Mouse (Mus musculus): ENCODE results near the gene Fmr1nb.
"Not testable (repeated sequence)": the region's sequence is repeated elsewhere in the genome, so short reads cannot be mapped to it uniquely, and the experiment has no call there.

The Fmr1nb gene

DNA sequence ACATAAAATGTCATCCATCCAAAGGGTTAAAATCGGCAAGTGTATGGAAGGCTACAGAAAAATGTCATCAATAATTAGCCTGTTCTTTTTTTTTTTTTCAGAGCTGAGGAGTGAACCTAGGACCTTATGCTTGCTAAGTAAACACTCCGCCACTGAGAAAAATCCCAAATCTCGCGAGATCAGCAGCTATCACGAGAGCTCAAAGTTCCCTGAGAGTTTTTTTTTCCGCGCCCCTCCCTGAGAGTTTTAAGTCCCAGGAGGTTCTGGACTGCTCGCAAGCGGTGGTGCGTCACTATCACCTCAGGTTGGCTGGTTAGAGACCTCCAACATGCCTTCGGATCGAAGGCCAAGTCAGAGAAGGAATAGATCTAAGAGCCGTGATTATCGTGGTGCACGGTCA lies at the start of gene Fmr1nb:
Gene Fmr1nb, plus strand, starts transcription at position 234 of the 400 bp plus-strand sequence.
- peak in 1 of 2 experiments; percentile 6 for DNase-seq (ENCODE audit: low spot score in 2 of 2)

DNA sequence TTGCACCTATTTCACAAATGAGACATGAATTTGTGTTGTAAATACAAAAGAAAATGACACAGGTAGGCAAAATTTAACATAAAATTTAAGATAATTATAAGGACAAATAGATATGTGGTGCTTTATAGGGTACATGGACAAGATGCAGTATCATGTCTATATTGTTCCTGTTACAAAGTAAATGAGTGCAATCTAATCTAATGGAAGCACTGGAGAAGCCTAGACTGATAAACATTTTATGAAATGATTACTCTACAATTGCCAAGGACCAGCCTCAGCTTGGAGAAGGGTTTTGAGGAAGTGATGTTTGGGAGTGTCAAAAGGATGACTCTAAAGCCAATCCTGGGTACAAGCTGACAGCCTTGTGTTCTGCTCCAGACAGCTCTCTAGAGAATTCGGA lies 24.7 kb upstream of the Fmr1nb start:
- DNase-seq (ENCODE audit: low spot score in 2 of 2): no peak

DNA sequence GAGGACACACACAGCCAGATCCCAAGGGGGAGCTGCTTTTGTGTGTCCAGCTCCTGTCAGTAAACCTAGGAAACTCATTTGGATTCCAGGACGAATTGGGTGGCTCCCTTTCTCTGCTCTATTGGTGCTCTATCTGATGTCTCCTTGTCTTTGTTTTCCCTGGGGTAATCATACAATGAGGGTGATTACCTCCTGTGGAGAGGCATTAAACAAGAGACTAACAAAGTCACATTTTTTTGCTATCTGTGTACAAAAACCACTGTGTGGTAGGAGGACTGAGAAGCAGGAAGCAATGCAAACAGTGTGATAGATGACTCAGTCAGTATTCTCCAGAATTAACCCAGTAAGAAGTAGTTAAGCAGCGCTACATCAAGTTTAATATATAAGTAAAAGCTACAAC lies 21.6 kb upstream of the Fmr1nb start:
- no peak for DNase-seq (ENCODE audit: low spot score in 2 of 2)

DNA sequence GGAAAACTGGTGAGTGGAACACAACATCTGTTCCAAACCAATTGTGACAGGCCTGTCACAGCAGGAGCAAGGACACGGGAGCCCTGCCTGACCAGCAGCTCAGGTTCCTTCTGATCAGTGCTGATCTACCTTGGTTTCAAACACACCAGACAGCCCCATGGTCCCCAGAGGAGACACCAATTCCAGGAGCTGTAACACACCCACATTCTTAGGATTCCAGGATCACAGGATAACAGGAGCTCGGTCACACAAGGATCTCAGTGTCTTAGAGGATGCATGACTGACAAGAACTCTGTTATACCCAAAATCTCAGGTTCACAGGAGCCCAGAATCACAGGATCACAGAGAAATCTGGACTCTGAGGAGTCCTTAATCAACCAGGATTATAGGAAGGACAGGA lies 58.8 kb downstream of the Fmr1nb start:
- not testable (repeated sequence) for DNase-seq (ENCODE audit: low spot score in 2 of 2)

GRCm38 (mm10) chrX:68821059-68821458 lies 59.4 kb downstream of the Fmr1nb start, which contains the start of gene Gm14698:
Gene Gm14698 (plus strand): TSS chrX:68821093.
- not testable (repeated sequence) for DNase-seq (ENCODE audit: low spot score in 2 of 2)

DNA sequence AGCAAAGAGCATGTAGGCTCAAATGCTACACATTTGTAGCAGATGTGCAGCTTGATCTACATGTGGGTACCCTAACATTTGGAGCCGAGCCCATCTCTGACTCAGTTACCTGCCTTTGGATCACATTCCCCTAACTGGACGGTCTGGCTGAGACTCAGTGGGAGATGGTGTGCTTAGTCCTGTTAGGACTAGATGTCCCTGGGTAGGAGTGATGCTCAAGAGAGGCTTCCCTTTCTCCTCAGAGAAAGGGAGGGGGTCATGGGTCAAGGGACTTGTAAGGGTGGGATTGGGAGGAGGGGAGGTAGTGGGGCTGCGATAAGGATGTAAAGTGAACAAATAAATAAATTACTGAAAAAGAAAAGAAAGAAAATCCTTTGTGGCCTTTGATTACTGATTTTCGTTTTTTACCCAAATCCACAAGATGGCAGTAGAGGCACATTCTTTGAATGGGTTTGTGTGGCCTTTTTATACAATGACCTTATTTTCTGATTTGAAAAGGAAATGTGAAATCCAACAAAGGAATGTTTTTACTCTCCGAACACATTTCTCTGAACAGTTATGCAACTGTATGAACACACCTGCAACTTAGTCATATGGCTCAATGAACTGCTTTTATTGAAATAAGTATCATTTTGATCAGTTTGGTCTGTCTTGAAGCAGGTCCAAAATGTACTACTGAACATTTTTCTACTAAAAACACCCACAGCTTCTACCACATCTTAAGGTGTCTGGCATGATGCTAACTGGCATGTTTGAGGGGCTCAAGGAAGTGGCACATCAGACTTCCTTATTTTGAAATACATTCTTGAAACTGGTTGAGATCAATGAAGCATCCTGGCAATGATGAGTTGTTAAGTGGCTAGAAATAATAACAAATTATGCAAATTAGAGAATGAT lies 78.2 kb downstream of the Fmr1nb start:
- no peak for DNase-seq (ENCODE audit: low spot score in 2 of 2)

All from spleen, postnatal 10 days (tissue).